Comparison of ENCODE assay signal across 18 mouse cellular contexts in the genomic region with DNA sequence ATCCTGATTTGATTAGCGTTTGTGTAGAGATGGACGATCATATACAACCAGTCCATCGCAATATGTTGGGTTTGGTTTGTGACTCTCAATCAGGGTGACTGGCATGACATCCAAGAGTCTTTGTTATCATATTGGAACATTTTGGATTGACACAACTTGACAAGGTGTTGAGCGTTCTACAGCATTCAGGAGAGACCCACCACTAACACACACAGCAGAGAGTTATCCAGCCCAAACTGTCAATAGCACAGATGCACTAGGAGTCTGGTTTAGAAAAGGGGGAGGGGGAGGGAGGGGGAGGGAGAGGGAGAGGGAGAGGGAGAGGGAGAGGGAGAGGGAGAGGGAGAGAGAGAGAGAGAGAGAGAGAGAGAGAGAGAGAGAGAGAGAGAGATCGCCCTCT.
A peak's percentile ranks its signal among the peaks of the same experiment; 100 is the strongest.
DNase-seq lines count a peak whose midpoint lies in the region; ATAC-seq and TF ChIP-seq lines count a peak whose summit lies in the region.
"Had no signal": no experiment of that assay in that cellular context is flagged by ENCODE, and none has a peak within 500 bp of the region (broad histone marks: within the 10 kb centered on the region; RNA-seq: fewer than 3 reads in every experiment).

No protein-coding gene starts in this region.

- ATAC-seq in midbrain, embryonic 11.5 days (ENCODE audit: low FRiP score) = peak; percentile 55
- no peak for ATAC-seq in midbrain, postnatal 0 days (ENCODE audit: low FRiP score)
- peak; percentile 42 for ATAC-seq in forebrain, embryonic 11.5 days (replicated peaks; ENCODE audit: low FRiP score)
- no peak for ATAC-seq in forebrain, postnatal 0 days

- TF ChIP-seq CTCF in midbrain, postnatal 0 days (IDR thresholded peaks at IDR 0.05) = no peak
- no peak for TF ChIP-seq CTCF in forebrain, postnatal 0 days (IDR thresholded peaks at IDR 0.05; ENCODE audit: low read depth)

- DNase-seq in midbrain, embryonic 11.5 days (ENCODE audit: low spot score, missing footprints) = peak; percentile 90
- DNase-seq in midbrain, postnatal 0 days (ENCODE audit: low spot score) = no peak
- DNase-seq in forebrain, embryonic 11.5 days (ENCODE audit: low spot score) = peak; percentile 57
- no peak for DNase-seq in forebrain, postnatal 0 days
- DNase-seq in retina, embryonic 14.5 days (ENCODE audit: low spot score) = peak; percentile 59
- no peak for DNase-seq in thymus, postnatal 0 days (ENCODE audit: low spot score)
- DNase-seq in embryo, embryonic 11 days = no peak
- DNase-seq in thymus, postnatal 10 days (ENCODE audit: low spot score in 2 of 2) = no peak
- DNase-seq: adrenal gland, adult 8-10 months; cerebellum, adult 11 months; gastrocnemius, postnatal 36 days; kidney, adult 9 months; kidney, postnatal 4 days; liver, postnatal 0 days; lung, postnatal 10 days; thymus, postnatal 4 days had no signal

- no peak overlapping the region for H3K4me2 ChIP-seq in midbrain, embryonic 11.5 days
- H3K4me2 ChIP-seq in midbrain, postnatal 0 days (ENCODE audit: low read depth, low read length, poor library complexity, severe bottlenecking) = no peak overlapping the region
- no peak overlapping the region; the same call in 1 of the 2 replicates for H3K4me2 ChIP-seq in forebrain, embryonic 11.5 days (ENCODE audit: low read depth, low read length, severe bottlenecking)
- peak overlapping the region; percentile 54; the same call in 1 of the 2 replicates for H3K4me2 ChIP-seq in forebrain, postnatal 0 days (ENCODE audit: low read depth)

- no peak overlapping the region for H3K27ac ChIP-seq in midbrain, embryonic 11.5 days (ENCODE audit: low read depth, low read length)
- H3K27ac ChIP-seq in midbrain, postnatal 0 days (ENCODE audit: low read depth, low read length) = no peak overlapping the region; the same call in 1 of the 2 replicates
- peak overlapping the region; percentile 54; the same call in 1 of the 2 replicates for H3K27ac ChIP-seq in forebrain, embryonic 11.5 days (ENCODE audit: low read depth, low read length)
- H3K27ac ChIP-seq in forebrain, postnatal 0 days (ENCODE audit: low read depth, low read length) = no peak overlapping the region
- H3K27ac ChIP-seq: intestine, embryonic 15.5 days had no signal

- 42% methylated on average over 5 of the region's 5 CpGs for WGBS in midbrain, embryonic 11.5 days
- 45% methylated on average over 5 of the region's 5 CpGs for WGBS in midbrain, postnatal 0 days
- WGBS in forebrain, embryonic 11.5 days = 38% methylated on average over 5 of the region's 5 CpGs
- 23% methylated on average over 5 of the region's 5 CpGs for WGBS in forebrain, postnatal 0 days

- peaks cover 25% of the 10 kb centered on the region for H3K4me1 ChIP-seq in midbrain, embryonic 11.5 days (ENCODE audit: control insufficient read depth, insufficient read depth, low read length)
- peaks cover 10% of the 10 kb centered on the region; the same call in 1 of the 2 replicates for H3K4me1 ChIP-seq in midbrain, postnatal 0 days (ENCODE audit: insufficient read depth, low read length)
- H3K4me1 ChIP-seq in forebrain, embryonic 11.5 days (replicated peaks; ENCODE audit: control insufficient read depth, insufficient read depth, low read length) = peaks cover 9% of the 10 kb centered on the region; the same call in 1 of the 2 replicates
- peaks cover 15% of the 10 kb centered on the region; the same call in 1 of the 2 replicates for H3K4me1 ChIP-seq in forebrain, postnatal 0 days (ENCODE audit: insufficient read depth)
- H3K4me1 ChIP-seq: intestine, embryonic 15.5 days had no signal

- no peak overlapping the region for H3K9ac ChIP-seq in midbrain, embryonic 11.5 days (ENCODE audit: low read length)
- no peak overlapping the region for H3K9ac ChIP-seq in midbrain, postnatal 0 days (replicated peaks; ENCODE audit: low read length, poor library complexity, severe bottlenecking)
- H3K9ac ChIP-seq in forebrain, embryonic 11.5 days (ENCODE audit: low read length) = no peak overlapping the region; the same call in 1 of the 2 replicates
- H3K9ac ChIP-seq in forebrain, postnatal 0 days = no peak overlapping the region; the same call in 1 of the 2 replicates
- H3K9ac ChIP-seq: intestine, embryonic 15.5 days; liver, postnatal 0 days had no signal

- no peak overlapping the region for H3K4me3 ChIP-seq in midbrain, embryonic 11.5 days (ENCODE audit: low read depth, low read length)
- no peak overlapping the region for H3K4me3 ChIP-seq in midbrain, postnatal 0 days (ENCODE audit: low read depth, low read length)
- H3K4me3 ChIP-seq in forebrain, embryonic 11.5 days (ENCODE audit: low read depth, low read length) = no peak overlapping the region
- no peak overlapping the region for H3K4me3 ChIP-seq in forebrain, postnatal 0 days (ENCODE audit: low read depth, low read length)
- H3K4me3 ChIP-seq: intestine, embryonic 15.5 days; myocyte had no signal

- no peaks in the 10 kb centered on the region for H3K36me3 ChIP-seq in midbrain, embryonic 11.5 days (ENCODE audit: control insufficient read depth, insufficient read depth, low read length)
- no peaks in the 10 kb centered on the region for H3K36me3 ChIP-seq in midbrain, postnatal 0 days (ENCODE audit: insufficient read depth, low read length)
- H3K36me3 ChIP-seq in forebrain, embryonic 11.5 days (ENCODE audit: control insufficient read depth, insufficient read depth, low read length) = no peaks in the 10 kb centered on the region
- no peaks in the 10 kb centered on the region for H3K36me3 ChIP-seq in forebrain, postnatal 0 days (ENCODE audit: insufficient read depth)
- H3K36me3 ChIP-seq: intestine, embryonic 15.5 days had no signal

- no peaks in the 10 kb centered on the region; the same call in 1 of the 2 replicates for H3K9me3 ChIP-seq in midbrain, embryonic 11.5 days (ENCODE audit: control insufficient read depth, low read length)
- no peaks in the 10 kb centered on the region for H3K9me3 ChIP-seq in midbrain, postnatal 0 days (ENCODE audit: low read length)
- H3K9me3 ChIP-seq in forebrain, embryonic 11.5 days (ENCODE audit: control insufficient read depth, low read length) = no peaks in the 10 kb centered on the region; the same call in 1 of the 2 replicates
- H3K9me3 ChIP-seq in forebrain, postnatal 0 days (ENCODE audit: low read length) = no peaks in the 10 kb centered on the region
- H3K9me3 ChIP-seq: intestine, embryonic 15.5 days had no signal

- H3K27me3 ChIP-seq in midbrain, embryonic 11.5 days (ENCODE audit: control insufficient read depth, insufficient read depth, low read length) = peaks cover 66% of the 10 kb centered on the region
- H3K27me3 ChIP-seq in midbrain, postnatal 0 days (ENCODE audit: insufficient read depth, low read length) = peaks cover 10% of the 10 kb centered on the region
- peaks cover 32% of the 10 kb centered on the region for H3K27me3 ChIP-seq in forebrain, embryonic 11.5 days (ENCODE audit: control insufficient read depth, insufficient read depth, low read length)
- no peaks in the 10 kb centered on the region for H3K27me3 ChIP-seq in forebrain, postnatal 0 days (ENCODE audit: insufficient read depth, low read length)
- H3K27me3 ChIP-seq: intestine, embryonic 15.5 days had no signal

Comparison
In these comparisons a context has a peak if more than half of its experiments do, and no peak if none do; other contexts are left out.
1. ATAC-seq: peak in midbrain, embryonic 11.5 days (single experiment) and forebrain, embryonic 11.5 days (single experiment); none in midbrain, postnatal 0 days (single experiment) and forebrain, postnatal 0 days (single experiment).
2. DNase-seq: peak in midbrain, embryonic 11.5 days (single experiment), forebrain, embryonic 11.5 days (single experiment) and retina, embryonic 14.5 days (single experiment); none in midbrain, postnatal 0 days (single experiment), forebrain, postnatal 0 days (single experiment), thymus, postnatal 0 days (single experiment), embryo, embryonic 11 days (single experiment) and thymus, postnatal 10 days (0 of 2).